Mouse (Mus musculus): ENCODE measurements at regions not wholly inside any gene's neighbourhood (a gene's known extent, or its start where the extent isn't known, plus 50 kb on each side); places are given as distances from the start of the nearest gene placed in this dataset.

DNA sequence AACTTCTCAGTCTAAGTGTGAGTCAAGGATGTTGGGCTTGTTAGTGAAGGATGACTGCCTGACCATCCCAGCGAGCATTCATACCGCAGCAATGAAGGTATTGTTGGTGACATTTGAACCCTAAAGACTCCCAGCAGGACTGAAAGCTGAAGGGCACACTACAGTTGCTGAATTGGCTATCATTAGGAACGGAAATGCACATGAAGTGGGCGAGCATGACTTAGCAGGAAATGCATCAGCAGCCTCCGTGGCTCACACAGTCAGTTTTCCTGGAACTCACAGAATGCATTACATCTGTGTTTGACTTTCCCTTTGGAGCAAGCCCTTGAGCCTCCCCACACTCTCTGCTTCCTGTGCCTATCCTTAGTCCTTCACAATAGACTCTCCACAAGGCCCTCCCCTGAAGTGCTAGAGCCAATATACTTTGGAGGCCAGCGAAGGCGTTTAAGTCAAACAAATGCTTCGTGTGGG lies 63.9 kb downstream of the Tmco5 start:
- Histone ChIP-seq H3K9ac (ENCODE audit: low read depth, low read length) (no peak overlapping the region), H3K36me3 (ENCODE audit: insufficient read depth, low read length) (no peaks in the 10 kb centered on the region), H3K27ac (peak overlapping the region; percentile 54), H3K9me3 (replicated peaks; ENCODE audit: low read length) (no peaks in the 10 kb centered on the region), H3K4me2 (ENCODE audit: low read length) (no peak overlapping the region), H3K4me3 (replicated peaks; ENCODE audit: low read depth, low read length) (no peak overlapping the region), H3K27me3 (ENCODE audit: insufficient read depth, low read length) (no peaks in the 10 kb centered on the region), H3K4me1 (replicated peaks; ENCODE audit: insufficient read depth, low read length) (no peaks in the 10 kb centered on the region; the same call in 1 of the 2 replicates)
- ATAC-seq (replicated peaks; ENCODE audit: low FRiP score, low read depth): no peak
- TF ChIP-seq CTCF (IDR thresholded peaks at IDR 0.05; ENCODE audit: low read depth): no peak
- WGBS: 44% methylated on average over 8 of the region's 8 CpGs
- peak; percentile 83 for DNase-seq (ENCODE audit: low spot score)

DNA sequence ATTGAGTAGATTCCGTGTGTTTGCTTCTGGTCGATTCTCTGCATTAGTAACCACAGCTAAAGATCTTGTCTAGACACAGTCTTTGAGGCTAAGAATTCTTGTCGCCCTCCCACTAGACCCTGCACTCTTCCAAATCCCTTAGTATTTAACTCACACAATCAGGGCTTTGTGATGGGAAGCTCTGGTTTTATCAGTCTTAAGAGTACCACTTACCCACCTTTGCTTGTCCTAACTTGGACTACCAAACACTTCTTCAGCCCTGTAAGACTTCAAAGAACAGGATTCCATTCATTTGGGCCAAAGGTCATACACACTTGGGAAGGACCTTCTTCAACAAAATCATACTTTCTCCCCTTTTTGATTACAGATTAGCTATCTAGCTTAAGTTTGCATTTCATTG lies 70.0 kb downstream of the Tmco5 start:
- H3K36me3 ChIP-seq (ENCODE audit: insufficient read depth, low read length): no peaks in the 10 kb centered on the region
- DNase-seq (ENCODE audit: low spot score) (no peak), ATAC-seq (replicated peaks; ENCODE audit: low FRiP score, low read depth) (no peak)
- 84% methylated on average over 3 of the region's 3 CpGs for WGBS
- no peak overlapping the region for H3K9ac ChIP-seq (ENCODE audit: low read depth, low read length)
- H3K4me1 ChIP-seq (replicated peaks; ENCODE audit: insufficient read depth, low read length): no peaks in the 10 kb centered on the region
- no peak overlapping the region for H3K4me3 ChIP-seq (replicated peaks; ENCODE audit: low read depth, low read length)
- no peak overlapping the region for H3K27ac ChIP-seq
- no peaks in the 10 kb centered on the region for H3K27me3 ChIP-seq (ENCODE audit: insufficient read depth, low read length)
- no peak overlapping the region for H3K4me2 ChIP-seq (ENCODE audit: low read length)
- no peak for TF ChIP-seq CTCF (IDR thresholded peaks at IDR 0.05; ENCODE audit: low read depth)
- no peaks in the 10 kb centered on the region for H3K9me3 ChIP-seq (replicated peaks; ENCODE audit: low read length)

DNA sequence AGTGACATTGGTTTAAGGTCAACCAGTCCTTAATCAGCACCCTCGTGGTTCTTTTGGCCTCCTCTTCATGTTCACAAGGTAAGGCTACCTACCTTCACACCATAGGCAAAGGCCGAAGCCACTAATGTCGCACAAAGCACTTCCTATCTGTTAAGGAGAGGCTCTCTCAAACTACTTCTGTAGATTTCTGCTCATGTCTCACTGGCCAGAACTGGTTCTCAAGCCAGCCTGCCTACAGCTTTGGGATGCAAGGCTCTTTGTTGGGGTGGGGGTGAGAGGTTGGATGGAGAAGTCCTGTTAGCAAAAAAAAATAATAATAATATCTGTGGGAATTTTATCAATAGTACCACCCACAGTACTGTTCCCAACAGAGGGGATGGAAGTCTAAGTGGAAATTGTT lies 71.2 kb downstream of the Tmco5 start:
- Histone ChIP-seq H3K4me1 (replicated peaks; ENCODE audit: insufficient read depth, low read length) (no peaks in the 10 kb centered on the region), H3K36me3 (ENCODE audit: insufficient read depth, low read length) (no peaks in the 10 kb centered on the region), H3K9me3 (replicated peaks; ENCODE audit: low read length) (no peaks in the 10 kb centered on the region), H3K4me3 (replicated peaks; ENCODE audit: low read depth, low read length) (no peak overlapping the region), H3K27ac (no peak overlapping the region), H3K4me2 (ENCODE audit: low read length) (no peak overlapping the region), H3K9ac (ENCODE audit: low read depth, low read length) (no peak overlapping the region), H3K27me3 (ENCODE audit: insufficient read depth, low read length) (no peaks in the 10 kb centered on the region)
- ATAC-seq (replicated peaks; ENCODE audit: low FRiP score, low read depth) (no peak), DNase-seq (ENCODE audit: low spot score) (no peak)
- no peak for TF ChIP-seq CTCF (IDR thresholded peaks at IDR 0.05; ENCODE audit: low read depth)
- WGBS: 77% methylated on average over 3 of the region's 3 CpGs

DNA sequence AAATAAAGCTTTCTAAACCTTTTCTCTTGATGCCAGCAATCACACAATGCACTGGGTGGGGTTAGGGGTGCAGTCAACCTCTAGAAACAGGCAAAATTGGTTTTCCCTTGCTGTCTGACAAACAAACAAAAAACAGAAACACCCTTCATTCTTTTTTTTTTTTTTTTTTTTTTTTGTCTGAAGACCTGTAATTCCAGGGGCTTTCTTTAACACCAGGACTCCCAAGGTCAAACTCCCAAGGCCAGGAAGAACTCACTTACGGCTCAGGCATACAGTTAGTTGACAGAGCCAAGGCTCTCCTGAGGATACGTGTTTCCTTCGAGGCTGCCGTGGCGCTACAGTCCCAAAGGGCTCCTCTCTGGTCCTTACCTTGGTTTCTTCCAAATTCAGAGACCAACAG lies 71.7 kb downstream of the Tmco5 start:
- Histone ChIP-seq H3K36me3 (ENCODE audit: insufficient read depth, low read length) (no peaks in the 10 kb centered on the region), H3K4me3 (replicated peaks; ENCODE audit: low read depth, low read length) (no peak overlapping the region), H3K9me3 (replicated peaks; ENCODE audit: low read length) (no peaks in the 10 kb centered on the region), H3K4me2 (ENCODE audit: low read length) (no peak overlapping the region), H3K27ac (no peak overlapping the region), H3K9ac (ENCODE audit: low read depth, low read length) (no peak overlapping the region), H3K4me1 (replicated peaks; ENCODE audit: insufficient read depth, low read length) (no peaks in the 10 kb centered on the region), H3K27me3 (ENCODE audit: insufficient read depth, low read length) (no peaks in the 10 kb centered on the region)
- no peak for TF ChIP-seq CTCF (IDR thresholded peaks at IDR 0.05; ENCODE audit: low read depth)
- ATAC-seq (replicated peaks; ENCODE audit: low FRiP score, low read depth) (no peak), DNase-seq (ENCODE audit: low spot score) (no peak)
- WGBS: 86% methylated on average over 5 of the region's 5 CpGs

DNA sequence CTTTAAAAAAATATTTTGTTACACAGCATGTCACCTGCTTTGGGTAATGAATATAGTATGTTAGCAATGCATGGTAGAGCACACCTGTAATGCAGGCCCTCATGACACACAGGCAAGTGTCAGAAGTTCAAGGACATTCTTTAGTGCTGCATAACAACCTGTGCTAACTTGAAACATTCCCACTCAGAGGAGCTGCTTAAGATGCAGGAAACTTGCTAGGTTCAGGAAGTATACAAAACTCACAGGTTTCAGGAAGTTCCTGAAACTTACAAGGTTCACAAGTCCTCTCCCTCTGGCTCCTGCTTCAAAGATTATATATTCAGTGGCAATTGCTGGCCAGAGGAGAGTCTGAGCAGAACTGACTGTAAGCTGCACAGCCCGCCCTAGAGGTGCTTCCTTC lies 73.0 kb downstream of the Tmco5 start:
- H3K4me2 ChIP-seq (ENCODE audit: low read length): no peak overlapping the region
- 100% methylated on average over 1 of the region's 1 CpGs for WGBS
- no peak overlapping the region for H3K27ac ChIP-seq
- ATAC-seq (replicated peaks; ENCODE audit: low FRiP score, low read depth) (no peak), DNase-seq (ENCODE audit: low spot score) (no peak)
- H3K27me3 ChIP-seq (ENCODE audit: insufficient read depth, low read length): no peaks in the 10 kb centered on the region
- H3K9ac ChIP-seq (ENCODE audit: low read depth, low read length): no peak overlapping the region
- no peak for TF ChIP-seq CTCF (IDR thresholded peaks at IDR 0.05; ENCODE audit: low read depth)
- H3K4me3 ChIP-seq (replicated peaks; ENCODE audit: low read depth, low read length): no peak overlapping the region
- no peaks in the 10 kb centered on the region for H3K4me1 ChIP-seq (replicated peaks; ENCODE audit: insufficient read depth, low read length)
- H3K9me3 ChIP-seq (replicated peaks; ENCODE audit: low read length): no peaks in the 10 kb centered on the region
- no peaks in the 10 kb centered on the region for H3K36me3 ChIP-seq (ENCODE audit: insufficient read depth, low read length)

DNA sequence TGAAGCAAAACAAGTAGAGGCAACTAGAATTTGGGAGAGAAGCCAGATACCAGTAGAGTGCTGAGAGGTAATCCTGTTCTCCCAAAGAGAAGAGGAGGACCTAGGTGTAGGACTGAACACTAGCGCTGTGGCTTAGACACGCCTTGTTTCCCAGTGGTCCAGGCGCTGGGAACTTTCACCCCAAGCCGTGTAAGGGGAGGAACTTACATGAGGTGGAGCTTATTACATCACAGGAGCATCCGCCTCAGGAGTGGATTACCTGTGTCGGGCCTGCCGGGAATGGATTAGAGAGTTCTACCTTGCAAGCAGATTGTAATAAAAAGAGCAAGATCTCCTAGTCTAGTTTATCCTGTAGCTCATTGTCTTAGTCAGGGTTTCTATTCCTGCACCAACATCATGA lies 75.8 kb downstream of the Tmco5 start:
- no peak overlapping the region for H3K27ac ChIP-seq
- no peak for ATAC-seq (replicated peaks; ENCODE audit: low FRiP score, low read depth)

DNA sequence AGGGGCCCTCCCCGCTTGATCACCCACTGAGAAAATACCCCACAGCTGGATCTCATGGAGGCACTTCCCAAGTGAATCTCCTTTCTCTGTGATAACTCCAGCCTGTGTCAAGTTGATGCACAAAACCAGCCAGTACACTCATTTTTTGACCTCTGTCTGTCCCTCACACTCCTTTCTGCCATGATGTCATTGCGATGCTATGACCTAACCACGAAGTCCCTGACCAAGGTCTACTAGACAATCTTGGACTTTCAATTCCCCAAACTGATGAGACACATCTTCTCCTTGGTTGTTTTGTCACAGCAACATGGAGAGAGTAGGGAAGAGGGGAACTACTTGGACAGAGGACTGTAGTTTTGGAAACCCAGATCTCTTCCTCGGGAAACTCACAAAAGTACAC lies 76.4 kb downstream of the Tmco5 start:
- Histone ChIP-seq H3K27me3 (ENCODE audit: insufficient read depth, low read length) (no peaks in the 10 kb centered on the region), H3K9ac (ENCODE audit: low read depth, low read length) (no peak overlapping the region), H3K9me3 (replicated peaks; ENCODE audit: low read length) (no peaks in the 10 kb centered on the region), H3K4me2 (ENCODE audit: low read length) (no peak overlapping the region), H3K4me3 (replicated peaks; ENCODE audit: low read depth, low read length) (no peak overlapping the region), H3K36me3 (ENCODE audit: insufficient read depth, low read length) (no peaks in the 10 kb centered on the region), H3K27ac (no peak overlapping the region), H3K4me1 (replicated peaks; ENCODE audit: insufficient read depth, low read length) (no peaks in the 10 kb centered on the region)
- no peak for TF ChIP-seq CTCF (IDR thresholded peaks at IDR 0.05; ENCODE audit: low read depth)
- DNase-seq (ENCODE audit: low spot score) (no peak), ATAC-seq (replicated peaks; ENCODE audit: low FRiP score, low read depth) (no peak)
- 93% methylated on average over 4 of the region's 4 CpGs for WGBS

More for the DNA sequence above, 75.8 kb downstream of the Tmco5 start:
- no peak for DNase-seq (ENCODE audit: low spot score)
- 95% methylated on average over 7 of the region's 7 CpGs for WGBS
- no peaks in the 10 kb centered on the region for H3K9me3 ChIP-seq (replicated peaks; ENCODE audit: low read length)
- no peaks in the 10 kb centered on the region for H3K4me1 ChIP-seq (replicated peaks; ENCODE audit: insufficient read depth, low read length)
- no peaks in the 10 kb centered on the region for H3K36me3 ChIP-seq (ENCODE audit: insufficient read depth, low read length)
- no peaks in the 10 kb centered on the region for H3K27me3 ChIP-seq (ENCODE audit: insufficient read depth, low read length)
- H3K4me3 ChIP-seq (replicated peaks; ENCODE audit: low read depth, low read length): no peak overlapping the region
- H3K4me2 ChIP-seq (ENCODE audit: low read length): no peak overlapping the region
- H3K9ac ChIP-seq (ENCODE audit: low read depth, low read length): no peak overlapping the region
- no peak for TF ChIP-seq CTCF (IDR thresholded peaks at IDR 0.05; ENCODE audit: low read depth)
